Mouse (Mus musculus) ES-Bruce4 (cell line): ENCODE measurements around the gene Ptov1.

Source experiments
- CTCF ChIP-seq: IDR thresholded peaks from one replicate; pipeline ENCODE4 v1.8.1; 2011; ENCODE audit warnings: low read depth, low read length
- EP300 ChIP-seq: IDR thresholded peaks from 2 replicates; pipeline ENCODE4 v1.6.1; 2011; ENCODE audit warnings: low read depth, low read length; ENCODE audit not compliant: insufficient read depth
- POLR2A ChIP-seq: IDR thresholded peaks from one replicate; pipeline ENCODE4 v1.8.1; 2011; ENCODE audit warnings: low read length; ENCODE audit not compliant: insufficient read depth

DNA sequence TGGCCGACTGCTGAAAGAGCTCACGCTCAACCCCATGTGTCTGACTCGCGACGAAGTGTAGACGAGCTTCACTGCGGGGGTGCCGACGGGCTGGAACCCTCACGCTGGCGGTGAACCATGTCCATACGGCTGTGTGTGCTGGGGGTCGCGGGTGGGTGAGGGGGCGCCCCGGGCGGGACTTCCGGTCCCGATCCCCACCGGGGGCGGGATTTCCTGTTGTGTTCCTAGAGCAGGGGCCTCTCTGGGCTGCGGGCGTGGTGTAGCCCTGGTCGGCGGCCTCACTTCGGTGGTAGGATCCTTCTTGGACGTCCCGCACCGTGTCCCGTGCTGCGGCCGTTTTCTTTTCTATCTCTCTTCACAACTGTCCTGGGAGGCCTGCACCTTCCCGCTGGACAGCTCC is 19.4 kb downstream of the Ptov1 start:
- TF ChIP-seq CTCF (no peak), POLR2A (no peak), EP300 (no peak)
